Mouse (Mus musculus): ENCODE data around the gene Rasip1.

The Rasip1 gene

GRCm38 (mm10) chr7:45635711-45636688 is 8.7 kb downstream of the Rasip1 start:
- DNase-seq (ENCODE audit: low read depth, low spot score): no peak
- H3K27me3 ChIP-seq (ENCODE audit: control insufficient read depth, insufficient read depth, low read length, poor library complexity, severe bottlenecking): no peaks in the 10 kb centered on the region
- no peaks in the 10 kb centered on the region for H3K36me3 ChIP-seq (ENCODE audit: control insufficient read depth, insufficient read depth, low read length, poor library complexity, severe bottlenecking)

GRCm38 (mm10) chr7:45637710-45638109 is 10.4 kb downstream of the Rasip1 start:
- DNase-seq (ENCODE audit: low read depth, low spot score): no peak
- H3K27me3 ChIP-seq (ENCODE audit: control insufficient read depth, insufficient read depth, low read length, poor library complexity, severe bottlenecking): no peaks in the 10 kb centered on the region

DNA sequence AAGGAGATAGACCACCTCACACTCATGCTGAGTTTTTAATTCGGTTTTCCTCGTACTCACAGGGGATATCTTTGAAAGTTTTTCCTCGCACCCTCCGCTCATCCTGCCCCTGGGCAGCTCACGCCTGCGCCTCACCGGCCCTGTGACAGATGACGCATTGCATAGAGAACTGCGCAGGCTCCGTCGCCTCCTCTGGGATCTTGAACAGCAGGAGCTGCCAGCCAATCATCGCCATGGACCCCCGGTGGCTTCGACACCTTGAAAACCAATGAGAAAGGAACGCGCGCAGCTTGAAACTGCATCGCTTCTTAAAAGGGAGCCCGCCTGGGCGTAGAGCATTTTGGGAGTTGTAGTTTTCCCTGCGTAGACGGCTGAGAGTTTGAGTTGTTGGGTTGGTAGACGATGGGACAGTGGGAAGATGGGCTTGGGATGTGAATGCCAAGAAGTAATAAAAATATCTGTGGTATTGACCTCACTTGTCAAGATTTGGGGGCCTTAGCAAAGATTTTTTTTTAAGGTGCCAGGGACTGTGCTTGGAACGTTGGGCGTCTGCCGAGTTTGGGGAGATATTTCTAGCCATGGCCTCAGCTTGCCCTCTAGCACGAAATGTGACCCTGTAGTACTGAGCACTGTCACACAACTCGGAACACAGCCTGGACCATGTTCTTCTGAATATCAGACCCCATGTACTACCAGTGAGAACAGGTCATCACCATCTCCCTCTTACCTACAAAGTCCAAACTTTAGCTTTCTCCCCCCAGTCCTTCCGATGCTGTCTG is 11.5 kb downstream of the Rasip1 start:
- DNase-seq (ENCODE audit: low read depth, low spot score): no peak
- Histone ChIP-seq H3K36me3 (ENCODE audit: control insufficient read depth, insufficient read depth, low read length, poor library complexity, severe bottlenecking) (no peaks in the 10 kb centered on the region), H3K27me3 (ENCODE audit: control insufficient read depth, insufficient read depth, low read length, poor library complexity, severe bottlenecking) (no peaks in the 10 kb centered on the region)

More at GRCm38 (mm10) chr7:45637710-45638109, 10.4 kb downstream of the Rasip1 start:
- no peaks in the 10 kb centered on the region for H3K36me3 ChIP-seq (ENCODE audit: control insufficient read depth, insufficient read depth, low read length, poor library complexity, severe bottlenecking)

- no peak for DNase-seq (ENCODE audit: low read depth, low spot score)
- no peaks in the 10 kb centered on the region for H3K36me3 ChIP-seq (ENCODE audit: control insufficient read depth, insufficient read depth, low read length, poor library complexity, severe bottlenecking)
- no peaks in the 10 kb centered on the region for H3K27me3 ChIP-seq (ENCODE audit: control insufficient read depth, insufficient read depth, low read length, poor library complexity, severe bottlenecking)
These were observed 12.3 kb downstream of the Rasip1 start, which contains the start of gene Mamstr for GRCm38 (mm10) chr7:45639561-45640027. Gene Mamstr (plus strand): TSS chr7:45639977.

DNA sequence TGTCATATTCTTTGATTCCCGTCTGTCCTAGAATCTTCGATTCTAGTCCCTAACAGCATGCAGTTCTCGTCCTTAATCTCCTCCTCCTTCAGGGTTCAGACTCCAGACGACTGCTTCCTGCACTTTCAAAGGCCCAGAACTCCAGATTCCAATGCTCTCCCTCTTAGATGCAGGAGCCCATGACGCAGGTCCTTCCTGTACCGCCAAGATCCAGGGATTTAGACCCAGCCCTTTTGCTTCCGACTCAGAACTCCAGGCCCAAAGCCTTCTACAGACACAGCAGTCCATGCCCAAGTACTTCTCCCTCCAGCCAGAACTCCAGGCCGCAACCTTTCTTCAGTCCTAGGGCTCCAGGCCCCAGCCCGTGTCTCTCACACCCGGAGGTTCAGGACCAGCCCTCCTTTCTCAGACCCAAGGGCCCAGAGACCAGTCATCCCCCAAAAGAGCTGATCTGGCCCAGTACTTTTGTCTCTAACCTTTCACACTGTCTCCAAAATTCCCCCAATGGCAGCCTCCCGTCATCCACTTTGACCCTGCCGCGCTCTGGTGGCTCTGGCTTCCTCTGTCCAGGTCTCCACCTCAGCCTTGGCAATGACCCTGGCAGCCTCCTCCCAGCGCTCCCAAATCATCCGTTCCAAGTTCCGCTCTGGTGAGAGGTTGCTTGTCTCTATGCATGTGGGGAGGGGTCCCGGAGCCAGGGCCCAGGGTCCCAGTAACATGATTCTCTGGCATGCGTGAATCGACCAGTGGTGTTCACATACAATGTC is 13.1 kb downstream of the Rasip1 start:
- Histone ChIP-seq H3K27me3 (ENCODE audit: control insufficient read depth, insufficient read depth, low read length, poor library complexity, severe bottlenecking) (no peaks in the 10 kb centered on the region), H3K36me3 (ENCODE audit: control insufficient read depth, insufficient read depth, low read length, poor library complexity, severe bottlenecking) (no peaks in the 10 kb centered on the region)
- no peak for DNase-seq (ENCODE audit: low read depth, low spot score)

GRCm38 (mm10) chr7:45641391-45642040 is 14.2 kb downstream of the Rasip1 start:
- H3K27me3 ChIP-seq (ENCODE audit: control insufficient read depth, insufficient read depth, low read length, poor library complexity, severe bottlenecking): no peaks in the 10 kb centered on the region
- no peaks in the 10 kb centered on the region for H3K36me3 ChIP-seq (ENCODE audit: control insufficient read depth, insufficient read depth, low read length, poor library complexity, severe bottlenecking)
- DNase-seq (ENCODE audit: low read depth, low spot score): no peak

GRCm38 (mm10) chr7:45642083-45642482 is 14.8 kb downstream of the Rasip1 start:
- H3K36me3 ChIP-seq (ENCODE audit: control insufficient read depth, insufficient read depth, low read length, poor library complexity, severe bottlenecking): no peaks in the 10 kb centered on the region
- no peaks in the 10 kb centered on the region for H3K27me3 ChIP-seq (ENCODE audit: control insufficient read depth, insufficient read depth, low read length, poor library complexity, severe bottlenecking)
- DNase-seq (ENCODE audit: low read depth, low spot score): no peak

DNA sequence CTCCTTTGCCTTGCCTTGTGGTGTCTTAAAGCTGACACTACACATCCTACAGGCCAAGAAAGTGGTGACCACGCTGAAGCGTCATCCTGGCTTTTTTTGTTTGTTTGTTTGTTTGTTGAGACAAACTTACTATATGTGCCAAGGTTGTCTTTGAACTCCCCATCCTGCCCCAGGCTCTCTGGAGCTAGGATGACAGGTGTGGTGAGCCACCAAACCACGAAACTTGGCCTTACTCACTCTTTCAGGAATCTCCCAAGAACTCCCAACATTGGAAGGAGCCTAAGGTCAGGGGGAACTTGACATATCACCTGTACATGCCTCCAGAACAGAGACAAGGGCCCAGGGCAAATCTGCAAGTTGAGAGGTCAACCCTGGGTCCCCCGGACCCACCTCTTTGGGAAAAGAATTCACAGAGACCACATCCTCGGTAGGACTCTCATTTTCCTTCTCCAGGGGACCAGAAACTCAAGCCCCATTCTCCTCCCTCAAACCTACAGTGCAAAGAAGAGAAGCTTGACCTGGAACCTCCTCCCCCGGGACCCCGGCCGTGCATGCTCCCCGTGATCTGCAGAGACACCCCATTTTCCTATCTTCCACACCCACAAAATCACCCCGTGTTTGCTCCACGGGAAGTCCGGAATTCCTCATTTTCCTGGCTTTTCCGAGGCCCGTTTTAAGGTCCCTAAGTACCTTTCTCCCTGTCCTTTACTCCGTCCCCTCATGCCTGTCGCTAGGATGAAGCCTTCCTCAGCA is 15.4 kb downstream of the Rasip1 start:
- no peaks in the 10 kb centered on the region for H3K27me3 ChIP-seq (ENCODE audit: control insufficient read depth, insufficient read depth, low read length, poor library complexity, severe bottlenecking)
- no peak for DNase-seq (ENCODE audit: low read depth, low spot score)
- H3K36me3 ChIP-seq (ENCODE audit: control insufficient read depth, insufficient read depth, low read length, poor library complexity, severe bottlenecking): no peaks in the 10 kb centered on the region

DNA sequence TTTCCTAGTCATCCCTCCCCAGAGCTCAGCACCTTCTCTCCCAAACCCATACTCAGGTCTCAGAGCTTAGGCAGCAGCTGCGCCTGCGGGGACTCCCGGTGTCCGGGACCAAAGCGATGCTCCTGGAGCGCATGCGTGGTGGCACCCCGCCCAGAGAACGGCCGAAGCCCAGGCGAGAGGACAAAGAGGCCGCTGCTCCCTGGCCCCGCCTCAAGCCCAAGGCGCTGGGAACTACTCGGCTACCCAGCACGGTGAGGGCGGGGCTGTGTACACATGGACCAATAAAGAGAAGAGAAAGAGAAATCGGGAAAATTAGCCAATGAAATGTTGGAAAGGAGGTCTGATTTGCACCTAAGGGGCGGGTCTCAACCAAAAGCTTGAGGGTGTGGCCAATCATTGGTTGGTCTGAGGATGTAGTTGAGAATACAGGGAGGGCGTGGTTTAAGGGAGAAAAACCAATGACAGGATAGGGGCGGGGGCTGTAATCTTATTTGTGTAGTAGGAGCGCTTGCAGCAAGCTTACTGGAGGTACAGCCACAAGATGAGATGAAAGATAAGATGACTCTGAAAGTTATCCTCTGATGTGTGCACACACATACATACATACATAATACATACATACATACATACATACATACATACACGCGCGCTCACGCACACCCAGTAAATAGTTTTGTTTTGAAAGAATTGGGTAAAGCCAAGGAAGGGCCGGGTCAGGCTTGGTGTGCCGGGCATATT is 16.3 kb downstream of the Rasip1 start:
- DNase-seq (ENCODE audit: low read depth, low spot score): peak; percentile 84
- H3K36me3 ChIP-seq (ENCODE audit: control insufficient read depth, insufficient read depth, low read length, poor library complexity, severe bottlenecking): no peaks in the 10 kb centered on the region
- no peaks in the 10 kb centered on the region for H3K27me3 ChIP-seq (ENCODE audit: control insufficient read depth, insufficient read depth, low read length, poor library complexity, severe bottlenecking)

GRCm38 (mm10) chr7:45644183-45644582 is 16.9 kb downstream of the Rasip1 start:
- no peaks in the 10 kb centered on the region for H3K27me3 ChIP-seq (ENCODE audit: control insufficient read depth, insufficient read depth, low read length, poor library complexity, severe bottlenecking)
- H3K36me3 ChIP-seq (ENCODE audit: control insufficient read depth, insufficient read depth, low read length, poor library complexity, severe bottlenecking): no peaks in the 10 kb centered on the region
- DNase-seq (ENCODE audit: low read depth, low spot score): no peak

- H3K36me3 ChIP-seq (ENCODE audit: control insufficient read depth, insufficient read depth, low read length, poor library complexity, severe bottlenecking): no peaks in the 10 kb centered on the region
- no peak for DNase-seq (ENCODE audit: low read depth, low spot score)
- H3K27me3 ChIP-seq (ENCODE audit: control insufficient read depth, insufficient read depth, low read length, poor library complexity, severe bottlenecking): no peaks in the 10 kb centered on the region
These were observed 17.7 kb downstream of the Rasip1 start for GRCm38 (mm10) chr7:45644872-45645590.

DNA sequence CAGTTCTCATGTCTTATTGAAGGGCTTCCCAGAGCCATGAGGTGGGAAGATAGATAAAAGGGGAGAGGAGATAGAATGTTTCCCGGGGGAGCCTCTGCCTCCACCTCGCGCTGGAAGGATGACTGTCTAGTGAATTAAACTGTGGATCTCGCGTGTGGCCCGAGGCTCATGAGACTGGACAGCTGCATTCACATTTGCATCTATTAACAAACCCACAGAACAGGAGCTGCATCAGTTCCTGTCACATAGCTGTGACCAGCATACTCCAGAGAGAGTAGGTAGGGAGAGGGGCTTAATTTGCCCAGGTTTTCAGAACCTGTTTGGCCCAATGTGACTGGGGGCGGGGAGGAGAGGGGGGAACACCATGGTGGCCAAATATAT is 18.3 kb downstream of the Rasip1 start:
- Histone ChIP-seq H3K36me3 (ENCODE audit: control insufficient read depth, insufficient read depth, low read length, poor library complexity, severe bottlenecking) (no peaks in the 10 kb centered on the region), H3K27me3 (ENCODE audit: control insufficient read depth, insufficient read depth, low read length, poor library complexity, severe bottlenecking) (no peaks in the 10 kb centered on the region)
- DNase-seq (ENCODE audit: low read depth, low spot score): no peak

All from splenic B cell, adult 2 months (primary cell).